Mouse (Mus musculus) c-Kit-negative CD71-positive TER-119-positive erythroid progenitor cells, embryonic 14.5 days (primary cell): ENCODE results near the gene Tmem200a.

Source experiments
- DNase-seq: peaks from one replicate; pipeline ENCODE4 v3.0.0-alpha.2; 2013; ENCODE audit warnings: low read depth, low spot score

The Tmem200a gene

GRCm38 (mm10) chr10:25887225-25887624 is 191.6 kb downstream of the Tmem200a start:
- DNase-seq: no peak

- DNase-seq: no peak
Measured at GRCm38 (mm10) chr10:25884512-25884911, 194.3 kb downstream of the Tmem200a start.

GRCm38 (mm10) chr10:25877731-25878130 is 201.1 kb downstream of the Tmem200a start:
- no peak for DNase-seq

GRCm38 (mm10) chr10:25876809-25877208 is 202.0 kb downstream of the Tmem200a start:
- DNase-seq: no peak

- DNase-seq: no peak
Measured at GRCm38 (mm10) chr10:25868739-25869138, 210.1 kb downstream of the Tmem200a start.
